Mouse (Mus musculus) stomach, embryonic 15.5 days (tissue): Measurements from ENCODE around the gene Nceh1. TPM values are rescaled to one million over a fixed set of nuclear protein-coding genes. Genes with fewer than 3 reads are reported as not detected.
"Not testable (repeated sequence)": the region's sequence is repeated elsewhere in the genome, so short reads cannot be mapped to it uniquely, and the experiment has no call there.

Source experiments
- ATAC-seq: fragments of 200-750 bp; cut with Nextera tagmentation; 2 replicates; pipeline ENCODE4 v1.8.0; 2017; ENCODE audit warnings: low read depth, moderate number of reproducible peaks, moderate TSS enrichment; ENCODE audit not compliant: insufficient read depth, low FRiP score
- H3K27ac ChIP-seq: fragments of 300-500 bp; sonication (generic); 2 replicates; pipeline ENCODE4 v1.5.1; 2015; ENCODE audit warnings: mild to moderate bottlenecking, inconsistent platforms
- H3K27me3 ChIP-seq: fragments of 300-500 bp; sonication (generic); replicated peaks from 2 replicates; pipeline ENCODE4 v1.6.1; 2015; ENCODE audit warnings: inconsistent platforms
- H3K36me3 ChIP-seq: fragments of 300-500 bp; sonication (generic); 2 replicates; pipeline ENCODE4 v1.6.1; 2015; ENCODE audit warnings: inconsistent platforms
- H3K4me1 ChIP-seq: fragments of 300-500 bp; sonication (generic); 2 replicates; pipeline ENCODE4 v1.6.1; 2015; ENCODE audit warnings: inconsistent platforms
- H3K4me2 ChIP-seq: fragments of 300-500 bp; sonication (generic); 2 replicates; pipeline ENCODE4 v1.6.1; 2015; ENCODE audit warnings: mild to moderate bottlenecking, inconsistent platforms
- H3K4me3 ChIP-seq: fragments of 300-500 bp; sonication (generic); replicated peaks from 2 replicates; pipeline ENCODE4 v1.5.1; 2015; ENCODE audit warnings: inconsistent platforms
- H3K9ac ChIP-seq: fragments of 300-500 bp; sonication (generic); 2 replicates; pipeline ENCODE4 v1.6.1; 2015; ENCODE audit warnings: inconsistent platforms
- H3K9me3 ChIP-seq: fragments of 300-500 bp; sonication (generic); 2 replicates; pipeline ENCODE4 v1.6.1; 2016; ENCODE audit warnings: inconsistent platforms
- WGBS: fragments of 180-500 bp; shearing (Covaris S2); methylation state at CpG from one replicate; pipeline ENCODE4 v1.1.7; 2015; 5-methylcytosine and 5-hydroxymethylcytosine counted together
- polyA plus RNA-seq: library from polyadenylated mRNA; unstranded; fragments of >200 nt; fragmentation: Nextera tagmentation; extraction: Ambion mirVana; gene quantifications from 2 replicates; pipeline ENCODE4 v1.2.1, GENCODE M21; 2015

Nceh1 gene
- polyA plus RNA-seq, 1 experiment from 2014 or later = 8.3 TPM

- H3K27ac ChIP-seq, ATAC-seq, H3K9me3 ChIP-seq, H3K36me3 ChIP-seq, H3K4me3 ChIP-seq, H3K27me3 ChIP-seq, H3K9ac ChIP-seq, H3K4me2 ChIP-seq, H3K4me1 ChIP-seq: not testable (repeated sequence)
- 88% methylated on average over 5 of the region's 5 CpGs for WGBS
Measured at GRCm38 (mm10) chr3:27290945-27291344, 108.2 kb downstream of the Nceh1 start.

- not testable (repeated sequence) for H3K27ac ChIP-seq, H3K4me2 ChIP-seq, H3K9me3 ChIP-seq, H3K9ac ChIP-seq, H3K27me3 ChIP-seq, H3K4me1 ChIP-seq, H3K4me3 ChIP-seq, ATAC-seq, H3K36me3 ChIP-seq
- WGBS = 84% methylated on average over 4 of the region's 4 CpGs
Measured at GRCm38 (mm10) chr3:27291411-27291810, 108.6 kb downstream of the Nceh1 start.

- H3K27me3 ChIP-seq = no peaks in the 10 kb centered on the region
- no peak overlapping the region for H3K4me3 ChIP-seq
- no peaks in the 10 kb centered on the region for H3K9me3 ChIP-seq
- H3K9ac ChIP-seq = no peak overlapping the region
- 52% methylated on average over 7 of the region's 7 CpGs for WGBS
- H3K36me3 ChIP-seq = no peaks in the 10 kb centered on the region
- no peaks in the 10 kb centered on the region for H3K4me1 ChIP-seq
- ATAC-seq = no peak
- no peak overlapping the region for H3K4me2 ChIP-seq
- H3K27ac ChIP-seq = no peak overlapping the region
Measured at GRCm38 (mm10) chr3:27293645-27294385, 111.0 kb downstream of the Nceh1 start.

GRCm38 (mm10) chr3:27300451-27300850 lies 117.7 kb downstream of the Nceh1 start:
- Histone ChIP-seq H3K27me3 (no peaks in the 10 kb centered on the region), H3K4me2 (no peak overlapping the region), H3K36me3 (no peaks in the 10 kb centered on the region), H3K27ac (peak overlapping the region; percentile 65; the same call in 1 of the 2 replicates), H3K9me3 (no peaks in the 10 kb centered on the region), H3K9ac (no peak overlapping the region), H3K4me1 (no peaks in the 10 kb centered on the region), H3K4me3 (no peak overlapping the region)
- WGBS = 70% methylated on average over 4 of the region's 4 CpGs
- ATAC-seq = no peak

GRCm38 (mm10) chr3:27302339-27303022 lies 119.7 kb downstream of the Nceh1 start:
- Histone ChIP-seq H3K4me1 (no peaks in the 10 kb centered on the region), H3K9ac (no peak overlapping the region), H3K36me3 (no peaks in the 10 kb centered on the region), H3K27ac (0 out of 2 replicates have a peak overlapping the region, but pooled peaks have one; percentile 12), H3K4me3 (no peak overlapping the region), H3K4me2 (no peak overlapping the region), H3K9me3 (no peaks in the 10 kb centered on the region), H3K27me3 (no peaks in the 10 kb centered on the region)
- 52% methylated on average over 9 of the region's 9 CpGs for WGBS
- no peak for ATAC-seq

- Histone ChIP-seq H3K9me3 (no peaks in the 10 kb centered on the region), H3K4me3 (no peak overlapping the region), H3K36me3 (no peaks in the 10 kb centered on the region), H3K27me3 (no peaks in the 10 kb centered on the region), H3K4me1 (no peaks in the 10 kb centered on the region), H3K4me2 (no peak overlapping the region), H3K27ac (no peak overlapping the region), H3K9ac (no peak overlapping the region)
- WGBS = 81% methylated on average over 10 of the region's 10 CpGs
- ATAC-seq = no peak
Measured at GRCm38 (mm10) chr3:27306815-27307214, 124.0 kb downstream of the Nceh1 start.

- Histone ChIP-seq H3K4me3 (no peak overlapping the region), H3K36me3 (no peaks in the 10 kb centered on the region), H3K9me3 (no peaks in the 10 kb centered on the region), H3K4me2 (no peak overlapping the region), H3K9ac (no peak overlapping the region), H3K4me1 (no peaks in the 10 kb centered on the region), H3K27me3 (no peaks in the 10 kb centered on the region), H3K27ac (no peak overlapping the region)
- 94% methylated on average over 7 of the region's 7 CpGs for WGBS
- no peak for ATAC-seq
Measured at GRCm38 (mm10) chr3:27310973-27311372, 128.2 kb downstream of the Nceh1 start.

GRCm38 (mm10) chr3:27311475-27311874 lies 128.7 kb downstream of the Nceh1 start:
- Histone ChIP-seq H3K4me3 (no peak overlapping the region), H3K36me3 (no peaks in the 10 kb centered on the region)
- 92% methylated on average over 4 of the region's 4 CpGs for WGBS

GRCm38 (mm10) chr3:27314506-27315164 lies 131.9 kb downstream of the Nceh1 start:
- ATAC-seq = no peak
- Histone ChIP-seq H3K9me3 (no peaks in the 10 kb centered on the region), H3K9ac (no peak overlapping the region), H3K36me3 (no peaks in the 10 kb centered on the region), H3K4me1 (peaks cover 3% of the 10 kb centered on the region; the same call in 1 of the 2 replicates), H3K27ac (no peak overlapping the region), H3K4me2 (no peak overlapping the region), H3K4me3 (no peak overlapping the region), H3K27me3 (no peaks in the 10 kb centered on the region)
- WGBS = 64% methylated on average over 2 of the region's 2 CpGs

More at GRCm38 (mm10) chr3:27311475-27311874, 128.7 kb downstream of the Nceh1 start:
- H3K4me2 ChIP-seq = no peak overlapping the region
- no peak overlapping the region for H3K27ac ChIP-seq
- H3K9ac ChIP-seq = no peak overlapping the region
- no peak for ATAC-seq
- no peaks in the 10 kb centered on the region for H3K27me3 ChIP-seq
- H3K9me3 ChIP-seq = no peaks in the 10 kb centered on the region
- no peaks in the 10 kb centered on the region for H3K4me1 ChIP-seq

GRCm38 (mm10) chr3:27316559-27317287 lies 134.0 kb downstream of the Nceh1 start, which contains the start of gene Tnfsf10:
Gene Tnfsf10 (plus strand): TSS chr3:27317028.
- H3K4me3 ChIP-seq = peak within 1 kb of the TSS; percentile 21
- no peaks in the 10 kb centered on the region for H3K9me3 ChIP-seq
- no peaks in the 10 kb centered on the region for H3K27me3 ChIP-seq
- ATAC-seq = no peak
- H3K9ac ChIP-seq = no peak within 1 kb of the TSS
- H3K27ac ChIP-seq = no peak within 1 kb of the TSS; the same call in 1 of the 2 replicates
- peaks cover 3% of the 10 kb centered on the region; the same call in 1 of the 2 replicates for H3K4me1 ChIP-seq
- WGBS = 56% methylated on average over 9 of the region's 9 CpGs
- no peaks in the 10 kb centered on the region for H3K36me3 ChIP-seq
- peak within 1 kb of the TSS; percentile 46 for H3K4me2 ChIP-seq

- H3K4me1 ChIP-seq = peaks cover 3% of the 10 kb centered on the region; the same call in 1 of the 2 replicates
- H3K9ac ChIP-seq = no peak overlapping the region
- peak overlapping the region; percentile 21; the same call in 1 of the 2 replicates for H3K4me3 ChIP-seq
- H3K27me3 ChIP-seq = no peaks in the 10 kb centered on the region
- no peak overlapping the region; the same call in 1 of the 2 replicates for H3K27ac ChIP-seq
- no peaks in the 10 kb centered on the region for H3K36me3 ChIP-seq
- WGBS = 15% methylated on average over 4 of the region's 4 CpGs
- ATAC-seq = no peak; the same call in 1 of the 2 replicates
- H3K4me2 ChIP-seq = peak overlapping the region; percentile 46
- H3K9me3 ChIP-seq = no peaks in the 10 kb centered on the region
Measured at GRCm38 (mm10) chr3:27317288-27318024, 134.7 kb downstream of the Nceh1 start.
